Mouse (Mus musculus): Measurements from ENCODE around the gene Limd1.

Gene Limd1

DNA sequence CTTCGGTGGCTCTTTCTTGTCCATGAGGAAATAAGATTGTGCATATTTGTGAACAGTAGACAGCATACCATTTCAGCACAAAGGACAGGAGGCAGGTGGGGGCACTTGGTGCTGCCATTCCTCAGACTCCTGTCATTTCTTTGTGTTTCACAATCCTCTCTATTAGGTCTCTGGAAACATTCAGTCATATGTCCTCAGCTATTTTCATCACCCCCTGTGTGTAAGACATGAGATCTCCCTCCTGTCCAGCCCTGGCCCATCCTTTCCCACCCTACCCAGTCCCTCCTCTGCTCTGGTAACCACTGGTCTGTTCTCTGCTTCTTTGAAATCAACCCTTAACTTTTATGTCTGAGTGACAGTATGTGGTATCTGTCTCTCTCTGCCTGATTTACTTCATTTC, 5.1 kb downstream of the Limd1 start:
- no peak for DNase-seq

DNA sequence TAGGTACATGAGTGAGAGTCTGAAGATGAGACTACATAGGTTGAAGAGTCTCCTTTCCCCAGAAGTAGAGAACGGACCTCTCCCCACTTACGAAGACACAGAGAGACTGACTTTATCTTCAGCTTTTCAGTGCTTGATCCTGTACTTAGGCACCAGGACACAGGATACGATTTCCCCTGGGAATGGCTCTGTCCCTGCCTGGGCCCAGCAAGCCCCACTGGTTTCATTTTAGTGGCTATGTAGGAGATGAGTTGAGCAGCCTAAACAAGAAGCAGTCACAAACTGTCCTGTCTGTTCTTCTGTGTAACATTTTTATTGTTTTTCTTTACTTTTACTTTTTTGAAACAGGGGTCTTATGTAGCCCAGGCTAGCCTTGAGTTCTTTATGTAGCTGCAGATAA, 6.3 kb downstream of the Limd1 start:
- no peak for DNase-seq

DNA sequence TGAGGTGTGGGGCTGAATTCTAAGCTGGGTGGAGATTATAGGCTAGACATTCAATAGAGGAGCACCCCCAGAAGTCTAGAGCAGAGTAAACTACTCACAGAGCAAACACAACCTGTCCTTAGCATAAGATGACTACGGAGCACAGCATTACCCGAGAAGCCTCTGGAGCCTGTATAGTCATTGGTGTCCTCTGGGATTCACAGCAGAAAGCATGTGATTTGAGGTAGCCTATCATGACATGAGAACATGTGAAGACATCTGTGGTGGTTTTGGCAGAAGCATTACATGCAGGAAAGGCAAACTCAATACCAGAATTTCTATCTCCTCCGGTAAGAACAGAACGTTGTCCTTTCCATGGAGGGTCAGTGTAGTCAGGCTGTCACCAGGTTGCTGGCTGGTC, 7.1 kb downstream of the Limd1 start:
- no peak for DNase-seq

DNA sequence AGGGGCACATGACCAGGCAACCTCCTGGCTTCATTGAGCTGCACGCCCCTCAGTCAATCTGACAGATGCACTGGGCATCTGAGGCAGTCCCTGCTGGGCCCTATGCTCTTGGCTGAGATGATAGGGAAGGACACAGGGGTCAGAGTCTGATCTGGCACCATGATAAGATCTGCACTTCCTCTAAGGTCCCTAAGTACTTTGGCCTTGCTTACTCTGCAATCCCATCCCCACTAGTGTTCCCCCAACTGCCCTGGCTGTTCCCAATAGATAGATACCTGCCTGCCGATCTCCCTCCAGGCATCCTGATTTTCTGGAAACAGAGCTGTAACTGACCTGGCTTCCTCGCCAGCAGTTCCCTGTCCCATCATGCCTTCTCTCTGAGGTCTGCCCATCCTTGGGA, 8.1 kb downstream of the Limd1 start:
- DNase-seq = no peak

DNA sequence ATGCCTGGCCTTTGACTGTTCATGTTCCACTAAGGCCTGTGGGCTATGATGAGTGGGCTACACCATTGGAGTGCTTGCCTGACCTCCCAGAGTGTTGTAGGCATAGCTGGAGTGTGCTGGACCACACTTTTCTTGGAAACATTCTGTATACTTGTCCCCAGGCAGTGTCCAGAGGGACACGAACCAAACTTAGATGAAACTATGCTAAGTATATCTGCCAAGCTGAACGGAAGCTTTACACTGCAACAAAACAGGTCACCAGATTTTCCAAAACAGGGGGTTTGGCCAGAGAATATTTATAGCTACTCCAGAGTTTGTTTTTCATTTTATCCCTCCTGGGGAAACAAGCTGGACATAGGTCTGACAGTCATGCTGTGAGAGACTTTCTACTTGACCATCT, 10.6 kb downstream of the Limd1 start:
- no peak for DNase-seq

DNA sequence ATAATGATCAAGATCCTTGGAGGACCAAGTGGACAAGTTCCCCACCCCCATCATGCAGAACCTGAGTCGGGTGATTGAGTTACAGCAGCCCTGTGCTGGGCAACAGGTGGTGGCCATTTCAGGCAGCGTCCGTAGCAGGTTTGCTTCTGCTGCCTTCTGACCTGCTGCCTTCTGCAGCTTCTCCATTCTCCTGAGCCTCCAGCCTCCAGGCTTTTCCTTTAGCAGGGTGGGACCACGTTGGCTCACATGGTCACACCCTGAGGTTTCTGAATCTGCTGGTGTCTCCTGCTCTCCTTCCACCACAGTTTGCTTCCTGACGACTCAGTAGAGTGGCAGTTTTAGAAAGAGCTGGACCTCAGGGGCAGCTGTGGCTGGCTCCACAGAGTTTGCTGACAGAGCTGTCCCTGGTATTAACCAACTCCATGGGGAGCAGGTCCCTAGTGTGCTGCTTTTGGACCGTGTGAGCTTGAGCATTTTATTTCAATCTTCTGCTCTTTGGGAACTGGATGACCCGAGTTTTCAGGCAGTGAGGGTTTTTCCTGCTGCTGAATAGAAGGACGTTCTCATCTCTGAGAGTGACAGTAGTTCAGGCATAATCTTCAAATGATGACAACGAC, 11.3 kb downstream of the Limd1 start:
- DNase-seq = no peak

DNA sequence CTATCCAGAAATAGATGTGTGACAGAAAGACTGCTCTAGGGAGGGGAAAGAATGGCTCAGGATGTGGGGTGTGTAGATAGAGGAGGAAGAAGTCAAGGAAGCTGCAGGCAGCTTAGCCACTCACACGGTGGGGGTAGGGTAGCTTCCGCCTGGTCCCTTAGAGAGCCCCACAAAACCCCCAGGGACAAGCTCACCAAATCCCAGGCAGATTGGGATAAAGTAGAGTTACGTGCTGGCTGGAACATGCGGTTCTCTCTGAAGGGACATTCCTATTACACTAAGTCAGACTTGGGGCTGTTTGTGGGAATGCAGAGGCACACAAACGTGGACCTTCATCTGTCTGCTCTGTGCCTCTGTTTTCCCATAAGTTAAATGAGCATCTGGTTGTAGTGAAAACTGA, 12.4 kb downstream of the Limd1 start:
- DNase-seq = no peak

DNA sequence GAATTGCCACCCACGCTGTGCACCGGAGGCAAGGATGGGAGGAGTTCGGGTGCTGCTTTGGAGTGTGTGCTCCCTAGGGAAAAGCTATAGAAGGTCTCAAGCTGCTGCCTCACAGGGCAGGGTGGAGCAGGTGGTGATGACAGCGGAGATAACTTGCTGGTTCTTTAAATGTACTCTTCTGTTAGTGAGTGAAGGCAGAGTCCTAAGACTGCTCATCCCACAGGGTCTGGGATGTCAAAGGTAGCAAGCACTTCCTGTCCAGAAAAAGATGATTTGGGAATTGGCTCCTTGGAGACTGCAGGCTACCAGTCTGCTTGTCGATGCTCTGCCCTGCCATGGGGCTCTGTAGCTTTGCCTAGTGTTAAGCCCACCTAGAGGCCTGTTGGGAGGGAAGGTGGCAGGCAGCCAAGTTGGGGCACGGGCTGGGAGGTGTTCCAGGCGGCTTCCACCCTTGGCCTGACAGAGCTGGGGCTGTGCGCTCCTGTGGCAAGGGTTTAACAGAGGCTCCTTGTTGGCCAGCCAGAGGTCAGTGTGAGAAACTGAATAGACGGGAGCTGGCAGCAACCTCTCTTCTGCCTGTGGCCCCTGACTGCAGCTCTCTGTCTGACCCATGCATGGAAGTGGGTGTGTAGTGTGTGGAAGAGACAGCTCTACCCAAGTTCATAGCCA, 13.5 kb downstream of the Limd1 start:
- DNase-seq = no peak

DNA sequence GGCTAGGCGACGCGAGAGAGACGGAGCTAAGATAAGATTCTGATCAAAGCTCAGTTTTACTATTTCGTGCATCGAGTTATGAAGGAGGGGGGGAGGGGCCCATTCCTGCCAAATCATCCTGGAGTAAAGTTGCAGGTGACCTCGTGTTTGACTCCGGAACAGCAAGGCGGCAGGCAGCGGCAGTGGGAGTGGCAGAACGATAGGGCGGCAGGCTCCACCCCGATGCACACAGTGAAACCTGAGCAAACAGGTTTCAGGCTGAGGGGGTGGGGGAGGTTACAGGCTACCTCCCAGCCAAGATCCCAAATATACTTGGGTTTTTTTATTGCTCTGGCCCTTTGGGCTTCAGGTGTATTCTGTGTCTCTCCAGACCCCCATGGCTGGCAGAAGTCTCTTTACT, 18.2 kb downstream of the Limd1 start:
- no peak for DNase-seq

DNA sequence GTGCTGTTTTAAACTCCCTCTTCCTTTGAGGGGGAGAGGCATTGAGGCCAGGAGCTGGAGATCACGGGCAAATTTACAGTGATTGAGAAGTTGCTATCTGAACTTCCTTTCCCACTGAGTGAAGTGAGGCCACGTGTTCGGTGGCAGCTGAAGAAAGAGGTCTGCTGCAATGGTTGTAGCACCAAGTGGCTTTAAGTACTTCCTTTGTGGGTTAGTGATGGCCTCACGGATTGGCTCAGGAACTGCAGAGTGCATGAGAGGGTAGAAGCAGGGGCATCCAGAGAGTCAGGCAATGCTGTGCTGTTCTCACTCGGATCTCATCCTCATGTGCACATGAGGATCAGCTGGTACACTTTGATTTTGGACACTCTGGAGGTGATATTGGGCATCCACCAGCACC, 19.4 kb downstream of the Limd1 start:
- DNase-seq = no peak

DNA sequence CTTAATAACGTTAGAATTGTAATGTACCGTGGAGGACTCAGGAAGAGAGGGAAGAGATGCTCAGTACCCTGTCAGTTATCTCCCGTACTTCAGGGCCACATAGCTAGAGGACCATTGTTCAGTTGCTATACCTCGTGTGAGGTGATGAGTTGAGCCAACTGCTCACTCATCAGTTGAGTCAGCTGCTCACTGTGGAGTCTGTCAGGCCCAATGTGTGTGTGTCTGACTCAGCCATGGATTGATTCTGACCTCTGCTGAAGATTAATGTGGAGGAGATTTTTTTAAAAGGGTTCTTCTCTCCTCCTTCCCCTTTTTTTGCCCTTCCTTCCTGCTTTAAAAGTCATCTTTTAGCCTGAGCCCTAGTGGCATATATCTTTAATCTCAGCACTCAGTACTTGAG, 22.0 kb downstream of the Limd1 start:
- DNase-seq = no peak

DNA sequence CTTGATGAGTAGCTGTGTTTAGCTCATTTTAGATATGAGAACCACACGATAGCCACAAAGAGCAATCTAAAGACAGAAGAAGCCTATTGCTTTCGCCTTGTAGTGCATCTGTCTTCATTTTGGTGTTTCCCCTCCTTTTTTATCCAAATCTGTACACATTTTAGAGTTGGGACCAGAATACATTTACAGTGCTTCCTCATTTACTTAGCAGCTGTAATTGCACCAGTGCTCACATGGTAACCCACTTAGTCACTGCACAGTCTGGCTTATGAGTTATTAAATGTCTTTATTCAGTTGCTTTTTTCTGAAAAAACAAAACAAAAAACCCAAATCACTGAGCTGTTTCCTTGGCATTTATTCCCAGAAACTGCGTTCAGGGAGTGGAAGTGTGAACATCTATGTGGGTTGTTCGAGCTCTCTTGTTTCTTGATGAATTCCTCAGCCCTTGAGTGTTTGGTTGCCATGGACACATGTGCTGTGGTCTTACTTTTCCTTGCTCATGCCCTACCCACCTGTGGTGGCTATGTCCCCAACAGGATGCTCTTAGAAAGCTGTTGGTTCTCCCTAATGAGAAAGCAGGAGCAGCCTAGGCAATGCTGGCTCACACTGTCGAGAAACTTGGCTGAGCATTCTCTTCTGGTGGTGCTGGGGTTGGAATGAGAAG, 24.8 kb downstream of the Limd1 start:
- no peak for DNase-seq

DNA sequence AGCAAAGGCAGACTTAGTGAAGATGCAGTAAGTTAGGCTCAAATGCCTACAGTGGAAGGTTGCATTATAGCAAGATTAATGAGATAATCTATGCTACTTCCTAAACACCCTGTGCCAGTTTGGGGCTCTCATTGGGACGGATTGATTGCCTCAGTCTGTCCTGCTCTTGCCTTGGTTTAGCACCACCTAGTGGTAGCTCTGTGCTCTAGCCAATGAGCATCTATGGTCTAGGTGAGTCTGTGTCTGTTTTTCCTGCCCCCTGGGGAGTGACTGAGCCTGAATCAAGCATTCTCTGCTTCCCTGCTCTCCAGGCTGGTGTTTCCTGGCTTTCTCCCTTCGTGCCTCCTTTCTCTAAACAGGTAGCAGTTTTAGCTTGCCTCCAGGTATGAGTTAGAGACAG, 25.8 kb downstream of the Limd1 start:
- peak; percentile 62 for DNase-seq

DNA sequence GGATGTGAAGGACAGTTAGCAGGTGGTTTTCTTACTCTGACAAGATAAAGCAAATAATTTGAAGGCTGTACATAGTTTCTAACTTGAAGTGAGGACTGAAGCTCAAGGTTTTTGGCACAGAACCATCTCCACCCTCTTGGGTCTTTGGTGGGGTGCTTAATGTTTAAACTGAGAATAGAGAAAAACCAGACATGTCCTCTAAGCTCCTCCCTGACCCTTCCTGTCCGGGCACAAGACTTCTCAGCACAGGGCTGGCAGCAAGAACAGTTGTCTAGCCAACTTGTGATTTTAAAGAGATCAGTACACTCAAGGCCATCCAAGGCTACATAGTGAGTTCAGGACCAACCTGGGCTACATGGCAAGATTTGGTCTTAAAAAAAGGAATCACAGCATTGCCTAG, 27.1 kb downstream of the Limd1 start:
- no peak for DNase-seq

DNA sequence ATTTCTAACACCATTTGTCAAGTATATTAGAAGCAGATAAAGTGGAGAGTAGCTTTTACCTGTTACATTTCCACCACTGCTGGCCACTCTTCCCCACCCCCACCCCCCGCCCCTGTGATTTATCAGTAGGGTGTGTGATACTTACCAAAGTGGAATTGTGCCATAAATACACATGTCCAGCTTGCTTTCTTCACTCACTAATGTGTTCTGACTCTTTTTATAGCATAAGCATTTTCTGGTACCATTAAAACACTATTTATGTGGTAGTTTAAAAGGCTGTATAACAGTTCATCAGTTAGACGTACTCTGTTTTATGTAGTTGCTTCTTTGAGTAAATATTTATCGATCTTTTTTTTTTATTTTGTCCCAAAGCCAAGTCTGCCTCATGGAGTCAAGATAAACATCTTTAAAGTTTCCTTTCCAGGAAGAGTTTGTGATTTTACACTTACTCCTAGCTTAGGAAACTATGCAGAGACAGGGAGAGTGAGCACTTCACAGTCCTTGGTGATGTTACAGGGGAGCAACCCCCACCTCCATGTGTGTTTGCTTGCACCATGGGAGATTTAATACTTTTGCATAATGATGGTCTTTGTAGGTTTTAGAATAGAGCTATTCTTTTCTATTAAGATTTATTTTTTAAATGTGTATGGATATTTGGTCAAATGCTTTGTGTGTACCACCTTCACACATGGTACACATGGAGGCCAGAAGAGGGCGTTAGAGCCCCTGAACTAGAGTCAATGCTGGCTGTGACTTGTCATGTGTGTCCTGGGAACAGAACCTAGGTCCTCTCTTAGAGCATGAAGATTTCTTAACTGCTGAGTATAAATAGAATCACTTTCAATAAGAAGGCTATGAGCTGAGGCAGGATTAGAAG, 28.0 kb downstream of the Limd1 start:
- no peak for DNase-seq

DNA sequence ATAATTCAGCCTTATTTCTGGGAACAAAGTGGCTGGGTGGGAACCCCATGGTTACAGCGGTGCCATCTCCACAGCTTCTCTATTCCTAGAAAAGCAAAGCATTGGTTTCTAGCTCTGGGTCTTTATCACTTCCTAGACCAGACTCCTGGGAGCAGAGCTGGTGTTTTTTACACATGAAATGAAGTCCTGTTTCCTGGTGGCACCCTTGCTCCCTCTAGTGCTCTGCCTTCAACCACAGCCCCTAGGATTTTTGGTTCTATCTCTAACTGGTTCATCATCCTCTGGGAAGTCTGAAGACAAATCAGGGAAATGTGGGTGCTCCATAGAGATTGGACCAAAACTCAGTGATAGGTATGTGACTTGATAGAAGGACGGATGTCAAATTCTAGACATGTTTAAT, 28.9 kb downstream of the Limd1 start:
- DNase-seq = no peak

DNA sequence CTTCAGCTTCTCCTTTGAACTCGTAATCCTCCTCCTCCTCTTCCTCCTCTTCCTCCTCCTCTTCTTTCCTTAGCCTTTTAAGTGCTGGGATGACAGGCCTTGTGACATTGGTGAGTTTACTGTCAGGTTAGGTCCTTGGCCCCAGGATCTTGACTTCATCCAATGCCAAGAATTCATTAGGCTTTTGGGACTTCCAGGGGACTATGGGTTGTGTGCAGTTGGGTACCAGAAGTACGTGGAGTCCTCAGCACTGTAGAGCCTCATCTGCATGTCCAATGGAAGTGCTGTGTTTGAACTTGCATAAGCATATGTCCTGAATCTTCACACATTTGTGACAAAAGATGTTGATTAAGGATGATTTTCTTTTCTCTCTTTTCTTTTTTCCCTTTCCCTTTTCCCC, 30.5 kb downstream of the Limd1 start:
- no peak for DNase-seq

DNA sequence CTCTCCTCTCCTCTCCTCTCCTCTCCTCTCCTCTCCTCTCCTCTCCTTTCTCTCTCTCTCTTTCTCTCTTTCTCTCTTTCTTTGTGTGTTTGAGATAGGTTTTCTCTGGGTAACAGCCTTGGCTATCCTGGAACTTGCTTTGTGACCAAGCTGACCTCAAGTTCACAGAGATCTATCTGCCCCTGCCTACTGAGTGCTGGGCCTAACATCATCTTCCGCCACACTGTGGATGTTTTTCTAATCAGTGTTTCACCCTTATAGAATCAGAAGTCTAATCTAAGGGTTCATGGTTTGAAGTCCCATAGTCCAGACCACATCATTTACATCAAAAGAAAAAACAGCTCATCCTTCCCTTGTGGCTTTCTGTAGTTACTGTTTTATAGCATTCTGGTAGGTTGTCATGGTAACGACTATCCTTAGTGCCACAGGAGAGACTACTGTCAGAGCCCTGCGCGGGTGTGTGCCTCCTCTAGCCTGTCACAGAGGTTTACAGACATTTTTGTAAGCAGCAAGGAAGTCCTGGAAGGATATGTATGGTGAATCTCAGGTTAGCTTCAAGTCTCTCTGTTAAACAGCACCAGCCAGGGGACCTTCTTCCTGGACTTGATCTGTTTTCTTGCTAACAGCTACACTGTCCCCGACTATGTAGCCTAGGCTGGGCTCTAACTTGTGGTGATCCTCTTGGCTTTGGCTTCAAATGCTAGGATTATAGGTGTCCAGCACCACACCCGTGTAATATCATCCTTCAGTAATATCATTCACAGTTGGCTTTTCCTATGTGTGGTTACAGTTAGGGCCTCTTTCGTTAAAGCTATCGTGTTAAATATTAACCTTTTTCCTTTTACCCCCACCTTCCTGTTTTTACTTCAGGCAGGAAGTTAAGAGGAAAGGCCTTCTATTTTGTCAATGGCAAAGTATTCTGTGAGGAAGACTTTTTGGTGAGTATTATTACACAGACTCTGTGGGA, 31.4 kb downstream of the Limd1 start:
- DNase-seq = no peak

DNA sequence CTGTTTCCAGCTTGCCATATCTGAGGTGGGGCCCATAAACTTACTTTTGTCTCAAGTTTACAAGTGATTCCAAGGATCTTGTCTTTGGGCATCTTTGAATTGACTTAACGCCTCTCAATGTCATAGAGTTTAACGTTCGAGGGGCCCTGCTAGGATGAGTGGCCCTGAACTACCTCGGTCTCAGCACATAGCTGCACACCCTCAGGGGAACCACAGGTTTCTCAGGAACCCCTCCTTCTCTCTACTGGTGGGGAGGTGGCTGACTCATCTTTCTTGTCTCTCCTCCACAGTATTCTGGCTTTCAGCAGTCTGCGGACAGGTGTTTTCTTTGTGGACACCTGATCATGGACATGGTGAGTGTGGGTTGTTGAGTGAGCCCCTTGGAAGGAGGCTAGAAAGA, 32.4 kb downstream of the Limd1 start:
- DNase-seq = no peak

DNA sequence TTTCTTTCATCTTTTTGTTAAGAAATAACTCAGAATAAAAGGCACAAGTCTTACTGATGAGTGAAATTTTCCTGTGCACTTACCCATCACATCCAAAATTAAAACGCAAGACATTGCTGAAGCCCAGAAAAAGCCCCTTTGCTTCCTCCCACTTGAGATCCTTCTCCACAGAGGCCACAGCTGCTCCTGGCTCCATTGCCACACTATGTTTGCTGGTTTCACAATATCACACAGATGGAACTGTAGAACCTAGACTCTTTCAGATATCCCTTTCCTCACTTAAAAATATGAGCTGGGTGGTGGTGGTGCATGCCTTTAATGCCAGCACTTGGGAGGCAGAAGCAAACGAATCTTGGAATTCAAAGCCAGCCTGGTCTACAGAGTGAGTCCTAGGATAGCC, 34.0 kb downstream of the Limd1 start:
- DNase-seq = no peak

DNA sequence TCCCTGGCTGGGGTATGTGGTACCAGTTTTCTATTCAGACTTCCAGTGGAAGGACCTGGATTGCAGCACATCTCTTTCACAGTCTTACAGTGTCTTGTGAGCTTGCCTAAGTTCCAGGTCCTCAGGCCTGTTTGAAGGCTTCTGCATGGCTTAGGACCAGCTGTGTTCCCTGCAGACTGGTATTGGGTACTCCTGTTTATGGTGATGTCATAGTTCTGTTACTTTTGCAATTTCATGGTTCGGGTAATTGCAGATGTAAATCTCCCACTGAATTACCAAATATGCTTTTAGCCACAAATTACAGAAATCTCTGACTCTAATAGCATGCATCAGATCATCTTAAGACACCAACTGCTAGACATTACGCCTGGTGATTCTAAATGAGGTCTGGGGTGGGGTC, 36.6 kb downstream of the Limd1 start:
- no peak for DNase-seq

DNA sequence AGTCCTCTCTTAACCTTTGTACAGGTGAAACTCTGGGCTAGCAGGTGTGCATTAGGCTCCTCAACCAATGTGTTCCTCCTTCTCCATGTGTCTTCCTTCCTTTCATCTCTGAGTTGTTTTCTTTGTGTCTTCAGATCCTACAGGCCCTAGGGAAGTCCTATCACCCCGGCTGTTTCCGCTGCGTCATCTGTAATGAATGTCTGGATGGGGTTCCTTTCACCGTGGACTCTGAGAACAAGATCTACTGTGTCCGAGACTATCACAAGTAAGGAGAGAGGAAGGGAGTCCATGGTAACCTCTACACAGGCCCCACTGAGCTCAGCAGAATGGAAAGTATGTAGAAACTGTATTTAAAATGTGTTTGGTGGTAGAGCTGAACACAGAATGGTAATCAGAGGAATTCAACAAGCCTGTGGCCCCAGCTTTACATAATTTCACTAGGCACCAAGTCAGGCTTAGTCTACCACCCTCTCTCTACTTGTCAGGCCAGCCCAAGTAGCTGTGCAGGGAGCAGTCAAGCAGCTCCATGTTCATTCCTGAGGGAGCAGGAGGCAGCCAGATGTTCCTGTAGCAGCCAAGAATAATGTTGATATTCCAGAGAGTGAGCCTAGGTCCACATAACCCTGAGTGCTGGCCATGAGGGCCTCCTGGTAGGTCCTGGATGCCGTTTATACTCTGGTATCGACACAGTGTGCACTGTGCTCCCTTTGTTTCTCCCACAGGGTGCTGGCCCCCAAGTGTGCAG, 38.3 kb downstream of the Limd1 start:
- DNase-seq = no peak
